Comparison of ENCODE assay signal across 20 mouse cellular contexts in the genomic region with DNA sequence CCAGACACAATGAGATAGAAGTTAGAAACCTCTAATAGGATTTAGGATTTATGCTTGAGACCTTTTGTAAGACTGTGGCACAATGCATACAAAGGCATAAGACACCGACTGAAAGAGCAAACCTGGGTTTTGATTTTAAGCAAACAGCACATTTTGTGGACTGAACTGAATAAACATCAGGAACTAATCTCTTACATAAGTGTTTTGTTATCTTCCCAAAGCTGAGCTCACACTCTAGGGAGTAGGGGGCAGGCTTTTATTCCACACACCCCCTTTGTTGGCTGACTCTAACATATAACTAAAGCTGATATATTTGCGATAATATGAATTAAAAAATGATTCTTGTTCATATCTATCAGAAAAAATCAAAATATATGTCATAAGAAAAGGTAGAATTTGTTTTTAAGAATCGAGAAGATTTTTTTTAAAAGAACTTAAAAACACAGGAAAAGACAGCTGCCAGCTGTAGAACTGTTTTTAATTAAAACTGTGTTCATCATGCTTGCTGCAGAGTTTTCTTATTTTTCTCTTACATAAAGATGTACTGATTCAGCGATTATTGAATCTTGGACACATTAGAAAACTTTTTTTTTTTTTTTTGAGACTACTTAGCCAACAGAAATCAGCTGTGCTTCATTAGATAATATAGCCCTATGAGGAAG. TPM values are rescaled to one million over a fixed set of nuclear protein-coding genes. Genes with fewer than 3 reads are reported as not detected.
A peak's percentile ranks its signal among the peaks of the same experiment; 100 is the strongest.
DNase-seq lines count a peak whose midpoint lies in the region; ATAC-seq and TF ChIP-seq lines count a peak whose summit lies in the region.
"Had no signal": no experiment of that assay in that cellular context is flagged by ENCODE, and none has a peak within 500 bp of the region (broad histone marks: within the 10 kb centered on the region; RNA-seq: fewer than 3 reads in every experiment).

No protein-coding gene starts in this region.

- peak overlapping the region; percentile 40 for H3K27ac ChIP-seq in heart, adult 2 months
- peak overlapping the region; percentile 43; the same call in 1 of the 2 replicates for H3K27ac ChIP-seq in lung, embryonic 16.5 days (ENCODE audit: low read length)
- H3K27ac ChIP-seq in lung, postnatal 0 days (ENCODE audit: low read length), result no peak overlapping the region
- H3K27ac ChIP-seq in embryonic facial prominence, embryonic 15.5 days (replicated peaks), result peak overlapping the region; percentile 70
- H3K27ac ChIP-seq: forebrain, embryonic 10.5 days; heart, embryonic 10.5 days had no signal

- ATAC-seq in lung, embryonic 16.5 days (ENCODE audit: low read depth), result no peak
- ATAC-seq in lung, postnatal 0 days, result no peak
- no peak; the same call in 1 of the 2 replicates for ATAC-seq in embryonic facial prominence, embryonic 15.5 days (ENCODE audit: insufficient number of reproducible peaks, low FRiP score, low TSS enrichment, low read depth)
- ATAC-seq: forebrain, postnatal 0 days had no signal

- H3K36me3 ChIP-seq in heart, adult 2 months (ENCODE audit: control insufficient read depth, insufficient read depth, low read length), result no peaks in the 10 kb centered on the region
- no peaks in the 10 kb centered on the region for H3K36me3 ChIP-seq in lung, embryonic 16.5 days (ENCODE audit: control insufficient read depth, insufficient read depth, low read length)
- no peaks in the 10 kb centered on the region for H3K36me3 ChIP-seq in lung, postnatal 0 days (ENCODE audit: insufficient read depth, low read length)
- no peaks in the 10 kb centered on the region for H3K36me3 ChIP-seq in embryonic facial prominence, embryonic 15.5 days
- H3K36me3 ChIP-seq: forebrain, embryonic 10.5 days; heart, embryonic 10.5 days had no signal

- 0 out of 2 replicates have a peak overlapping the region, but pooled peaks have one; percentile 8 for H3K4me2 ChIP-seq in lung, embryonic 16.5 days (ENCODE audit: low read depth, low read length)
- no peak overlapping the region for H3K4me2 ChIP-seq in lung, postnatal 0 days (replicated peaks; ENCODE audit: low read depth, low read length)
- no peak overlapping the region for H3K4me2 ChIP-seq in embryonic facial prominence, embryonic 15.5 days (replicated peaks)

- intact Hi-C loops in heart, adult 2 months (cut with DNase I), result no loop called here

- DNase-seq in heart, adult 2 months, result no peak
- DNase-seq in heart, postnatal 4 days, result no peak
- DNase-seq in lung, postnatal 0 days (ENCODE audit: low spot score), result no peak
- DNase-seq in brain, embryonic 14.5 days (ENCODE audit: low read depth), result peak; percentile 13
- no peak for DNase-seq in right cerebral cortex, adult 18-20 months
- DNase-seq: adrenal gland, postnatal 10 days; cerebellum, postnatal 14 days; forebrain, postnatal 0 days; kidney, adult 11 months; liver; lung, postnatal 36 days; retina, postnatal 1 day; right cerebral cortex, postnatal 4 days; thymus, postnatal 14 days had no signal

- 48% methylated on average over 4 of the region's 4 CpGs for whole genome bisulfite sequencing in heart, adult 2 months
- 23% methylated on average over 4 of the region's 4 CpGs for WGBS in lung, embryonic 16.5 days
- 34% methylated on average over 4 of the region's 4 CpGs for WGBS in lung, postnatal 0 days
- 29% methylated on average over 4 of the region's 4 CpGs for WGBS in embryonic facial prominence, embryonic 15.5 days

- no peaks in the 10 kb centered on the region for H3K9me3 ChIP-seq in lung, embryonic 16.5 days (ENCODE audit: control insufficient read depth, low read length)
- H3K9me3 ChIP-seq in lung, postnatal 0 days (ENCODE audit: low read length), result no peaks in the 10 kb centered on the region
- H3K9me3 ChIP-seq in embryonic facial prominence, embryonic 15.5 days (replicated peaks), result no peaks in the 10 kb centered on the region
- H3K9me3 ChIP-seq: forebrain, embryonic 10.5 days; heart, embryonic 10.5 days had no signal

- no peaks in the 10 kb centered on the region; the same call in 1 of the 2 replicates for H3K4me1 ChIP-seq in heart, adult 2 months (ENCODE audit: control insufficient read depth, insufficient read depth, low read length)
- H3K4me1 ChIP-seq in lung, embryonic 16.5 days (replicated peaks; ENCODE audit: control insufficient read depth, insufficient read depth, low read length), result no peaks in the 10 kb centered on the region
- no peaks in the 10 kb centered on the region for H3K4me1 ChIP-seq in lung, postnatal 0 days (ENCODE audit: insufficient read depth, low read depth, low read length)
- H3K4me1 ChIP-seq in embryonic facial prominence, embryonic 15.5 days, result peaks cover 3% of the 10 kb centered on the region; the same call in 1 of the 2 replicates
- H3K4me1 ChIP-seq: heart, embryonic 10.5 days had no signal

- H3K79me2 ChIP-seq in heart, adult 2 months (replicated peaks; ENCODE audit: control insufficient read depth, insufficient read depth, low read length), result no peaks in the 10 kb centered on the region

- no peaks in the 10 kb centered on the region for H3K27me3 ChIP-seq in heart, adult 2 months (ENCODE audit: control insufficient read depth, insufficient read depth, low read length)
- H3K27me3 ChIP-seq in lung, embryonic 16.5 days (ENCODE audit: control insufficient read depth, insufficient read depth, low read depth, low read length), result no peaks in the 10 kb centered on the region
- no peaks in the 10 kb centered on the region for H3K27me3 ChIP-seq in lung, postnatal 0 days (replicated peaks; ENCODE audit: insufficient read depth, low read length)
- no peaks in the 10 kb centered on the region for H3K27me3 ChIP-seq in embryonic facial prominence, embryonic 15.5 days

- no peak for TF ChIP-seq POLR2A in heart, adult 2 months (IDR thresholded peaks at IDR 0.05; ENCODE audit: insufficient read depth, low read depth, low read length)
- no peak for TF ChIP-seq POLR2A in brain, embryonic 14.5 days (IDR thresholded peaks at IDR 0.05; ENCODE audit: borderline replicate concordance, extremely low read depth, insufficient read depth, insufficient read length, poor library complexity, severe bottlenecking)

- no peak overlapping the region for H3K9ac ChIP-seq in heart, adult 2 months (ENCODE audit: low read depth, low read length)
- H3K9ac ChIP-seq in lung, embryonic 16.5 days (ENCODE audit: low read length), result no peak overlapping the region
- H3K9ac ChIP-seq in lung, postnatal 0 days (replicated peaks; ENCODE audit: low read depth), result no peak overlapping the region
- no peak overlapping the region for H3K9ac ChIP-seq in embryonic facial prominence, embryonic 15.5 days
- H3K9ac ChIP-seq: forebrain, postnatal 0 days had no signal

- H3K4me3 ChIP-seq in heart, adult 2 months, result no peak overlapping the region
- H3K4me3 ChIP-seq in lung, embryonic 16.5 days (ENCODE audit: low read length), result no peak overlapping the region
- no peak overlapping the region for H3K4me3 ChIP-seq in lung, postnatal 0 days (ENCODE audit: low read depth, low read length)
- H3K4me3 ChIP-seq in embryonic facial prominence, embryonic 15.5 days (replicated peaks), result no peak overlapping the region
- H3K4me3 ChIP-seq: forebrain, embryonic 10.5 days; heart, embryonic 10.5 days had no signal

- TF ChIP-seq CTCF in heart, adult 2 months (IDR thresholded peaks at IDR 0.05), result no peak
- TF ChIP-seq CTCF in lung, postnatal 0 days (IDR thresholded peaks at IDR 0.05), result no peak
- no peak for TF ChIP-seq CTCF in brain, embryonic 14.5 days (IDR thresholded peaks at IDR 0.05; ENCODE audit: borderline replicate concordance, extremely low read depth, insufficient read depth, insufficient read length)

- no peak for TF ChIP-seq EP300 in heart, adult 2 months (IDR thresholded peaks at IDR 0.05; ENCODE audit: insufficient read depth, low read depth, low read length)
- TF ChIP-seq EP300 in lung, postnatal 0 days (IDR thresholded peaks at IDR 0.05), result no peak

RNA-seq across cellular contexts. Expression of a gene that starts 56.2 kb away (rescaled TPM):
- 100 to 1,000 TPM; 385 to 401 TPM for total RNA-seq in heart, adult 2 months (2021)
- 442 and 744 TPM in 2 replicates for polyA plus RNA-seq in heart, adult 2 months (2012; rRNA removed)
- 100 to 1,000 TPM; 319 to 365 TPM for total RNA-seq in heart, postnatal 4 days (2021)
- 179 and 191 TPM in 2 replicates for polyA plus RNA-seq in lung, embryonic 16.5 days (2015; fragmentation: Nextera tagmentation; extraction: Ambion mirVana)
- polyA plus RNA-seq in lung, postnatal 0 days (2015; fragmentation: Nextera tagmentation; extraction: Ambion mirVana), result 35.4 and 42.5 TPM in 2 replicates
- polyA plus RNA-seq in brain, embryonic 14.5 days (2012; rRNA removed), result 67.6 and 78.7 TPM in 2 replicates
- polyA plus RNA-seq in embryonic facial prominence, embryonic 15.5 days (2015; fragmentation: Nextera tagmentation; extraction: Ambion mirVana), result 765 and 776 TPM in 2 replicates
- total RNA-seq: megakaryocyte-erythroid progenitor cell, adult 5-6 weeks; monocyte, adult 5-6 weeks had no signal
